Comparison of ENCODE assay signal across 18 mouse cellular contexts in the genomic region with DNA sequence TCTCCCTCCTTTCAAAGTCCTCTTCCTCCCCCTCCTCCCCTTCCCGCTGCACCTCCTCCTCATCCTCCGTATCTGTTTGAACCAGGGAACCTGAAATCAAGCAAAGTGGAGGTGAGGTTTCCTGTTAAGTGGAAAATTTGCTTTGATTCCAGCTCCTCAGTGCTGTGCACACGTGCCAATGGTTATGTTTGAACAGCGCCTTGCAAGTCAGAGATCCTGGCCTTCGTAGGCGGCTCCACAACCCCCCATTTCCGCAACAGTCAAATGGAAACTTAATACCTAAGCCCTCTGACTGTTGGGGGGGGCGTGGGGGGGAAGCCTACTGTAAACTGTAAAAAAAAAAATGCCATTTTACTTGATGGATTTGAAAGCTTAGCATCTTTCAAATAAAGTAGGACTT. TPM values are rescaled to one million over a fixed set of nuclear protein-coding genes. Genes with fewer than 3 reads are reported as not detected.
DNase-seq lines count a peak whose midpoint lies in the region; ATAC-seq lines count a peak whose summit lies in the region.
"Had no signal": no experiment of that assay in that cellular context is flagged by ENCODE, and none has a peak within 500 bp of the region (broad histone marks: within the 10 kb centered on the region; RNA-seq: fewer than 3 reads in every experiment).

No protein-coding gene starts in this region.

- no peak overlapping the region for H3K4me3 ChIP-seq in kidney, embryonic 16.5 days (ENCODE audit: low read length)
- H3K4me3 ChIP-seq in embryonic facial prominence, embryonic 11.5 days (ENCODE audit: low read depth, low read length) = no peak overlapping the region
- H3K4me3 ChIP-seq in hindbrain, embryonic 16.5 days (ENCODE audit: low read length) = no peak overlapping the region
- H3K4me3 ChIP-seq: limb, embryonic 10.5 days had no signal

- 36% methylated on average over 8 of the region's 8 CpGs for WGBS in kidney, embryonic 16.5 days
- 46% methylated on average over 8 of the region's 8 CpGs for WGBS in embryonic facial prominence, embryonic 11.5 days
- WGBS in hindbrain, embryonic 16.5 days = 75% methylated on average over 8 of the region's 8 CpGs

- H3K4me1 ChIP-seq in kidney, embryonic 16.5 days (ENCODE audit: insufficient read depth, low read length) = peaks cover 5% of the 10 kb centered on the region
- no peaks in the 10 kb centered on the region for H3K4me1 ChIP-seq in embryonic facial prominence, embryonic 11.5 days (ENCODE audit: control insufficient read depth, insufficient read depth, low read length)
- H3K4me1 ChIP-seq in hindbrain, embryonic 16.5 days (ENCODE audit: control insufficient read depth, insufficient read depth, low read depth, low read length) = peaks cover 4% of the 10 kb centered on the region
- H3K4me1 ChIP-seq: limb, embryonic 10.5 days had no signal

- H3K27ac ChIP-seq in kidney, embryonic 16.5 days (ENCODE audit: low read length) = no peak overlapping the region
- H3K27ac ChIP-seq in embryonic facial prominence, embryonic 11.5 days (replicated peaks; ENCODE audit: low read depth, low read length) = no peak overlapping the region
- H3K27ac ChIP-seq in hindbrain, embryonic 16.5 days (ENCODE audit: low read depth, low read length) = no peak overlapping the region
- H3K27ac ChIP-seq: gastrocnemius, adult 2 months; limb, embryonic 10.5 days had no signal

- no peaks in the 10 kb centered on the region for H3K36me3 ChIP-seq in kidney, embryonic 16.5 days (ENCODE audit: insufficient read depth, low read length)
- no peaks in the 10 kb centered on the region for H3K36me3 ChIP-seq in embryonic facial prominence, embryonic 11.5 days (replicated peaks; ENCODE audit: control insufficient read depth, insufficient read depth, low read depth, low read length)
- no peaks in the 10 kb centered on the region for H3K36me3 ChIP-seq in hindbrain, embryonic 16.5 days (ENCODE audit: control insufficient read depth, insufficient read depth, low read length)
- H3K36me3 ChIP-seq: limb, embryonic 10.5 days had no signal

- ATAC-seq in kidney, embryonic 16.5 days (ENCODE audit: low FRiP score, low TSS enrichment) = peak; percentile 63; the same call in 1 of the 2 replicates
- ATAC-seq in embryonic facial prominence, embryonic 11.5 days (replicated peaks; ENCODE audit: insufficient number of reproducible peaks, low FRiP score, low TSS enrichment, low read depth) = 0 out of 2 replicates have a peak, but pooled peaks have one; percentile 60
- no peak for ATAC-seq in hindbrain, embryonic 16.5 days
- ATAC-seq: forebrain, embryonic 16.5 days had no signal

- H3K9ac ChIP-seq in kidney, embryonic 16.5 days (replicated peaks; ENCODE audit: low read length) = no peak overlapping the region
- no peak overlapping the region for H3K9ac ChIP-seq in embryonic facial prominence, embryonic 11.5 days (replicated peaks; ENCODE audit: low read length)
- no peak overlapping the region for H3K9ac ChIP-seq in hindbrain, embryonic 16.5 days (ENCODE audit: low read depth, low read length)

- H3K4me2 ChIP-seq in kidney, embryonic 16.5 days (replicated peaks; ENCODE audit: low read depth, low read length) = no peak overlapping the region
- H3K4me2 ChIP-seq in embryonic facial prominence, embryonic 11.5 days (ENCODE audit: low read depth, low read length) = no peak overlapping the region
- no peak overlapping the region for H3K4me2 ChIP-seq in hindbrain, embryonic 16.5 days (ENCODE audit: low read length)

- H3K9me3 ChIP-seq in kidney, embryonic 16.5 days (ENCODE audit: low read length) = no peaks in the 10 kb centered on the region
- no peaks in the 10 kb centered on the region for H3K9me3 ChIP-seq in embryonic facial prominence, embryonic 11.5 days (replicated peaks; ENCODE audit: control insufficient read depth, low read length)
- H3K9me3 ChIP-seq in hindbrain, embryonic 16.5 days (ENCODE audit: control insufficient read depth, low read length) = no peaks in the 10 kb centered on the region
- H3K9me3 ChIP-seq: limb, embryonic 10.5 days had no signal

- no peak for DNase-seq in kidney, postnatal 36 days
- peak; percentile 39 for DNase-seq in CD4-positive helper T cell, adult 2 months (ENCODE audit: low read depth, low spot score)
- peak; percentile 67 for DNase-seq in embryonic facial prominence, embryonic 11.5 days (ENCODE audit: low spot score)
- peak; percentile 3 for DNase-seq in naive thymus-derived CD4-positive, alpha-beta T cell, adult 2 months (ENCODE audit: low read depth)
- DNase-seq in left cerebral cortex, adult 18-20 months (ENCODE audit: low spot score in 2 of 2) = no peak
- DNase-seq: adrenal gland, postnatal 25 days; cerebellum, postnatal 10 days; embryo, embryonic 11 days; gastrocnemius, adult 2 months; heart, adult 18-20 months; heart, postnatal 4 days; midbrain, embryonic 14.5 days; spleen, adult 18-20 months had no signal

- H3K27me3 ChIP-seq in kidney, embryonic 16.5 days (ENCODE audit: insufficient read depth, low read length) = no peaks in the 10 kb centered on the region
- no peaks in the 10 kb centered on the region for H3K27me3 ChIP-seq in embryonic facial prominence, embryonic 11.5 days (ENCODE audit: control insufficient read depth, insufficient read depth, low read length)
- H3K27me3 ChIP-seq in hindbrain, embryonic 16.5 days (replicated peaks; ENCODE audit: control insufficient read depth, insufficient read depth, low read length) = no peaks in the 10 kb centered on the region
- H3K27me3 ChIP-seq: CH12.LX had no signal

RNA-seq across cellular contexts. Expression of a gene that starts 10.2 kb away (rescaled TPM):
- polyA plus RNA-seq in kidney, embryonic 16.5 days (2015; fragmentation: Nextera tagmentation; extraction: Ambion mirVana) = 19.3 and 22.8 TPM in 2 replicates
- 15.6 and 17.0 TPM in 2 replicates for polyA plus RNA-seq in embryonic facial prominence, embryonic 11.5 days (2014; fragmentation: Nextera tagmentation; extraction: Ambion mirVana)
- polyA plus RNA-seq in hindbrain, embryonic 16.5 days (2015; fragmentation: Nextera tagmentation; extraction: Ambion mirVana) = 29.8 and 30.1 TPM in 2 replicates
- total RNA-seq in left cerebral cortex, adult 18-20 months (2021) = 10 to 100 TPM; 50.7 to 53.3 TPM
- total RNA-seq: CH12.LX had no signal

Comparison
In these comparisons a context has a peak if more than half of its experiments do, and no peak if none do; other contexts are left out.
1. DNase-seq: peak in CD4-positive helper T cell, adult 2 months (single experiment), embryonic facial prominence, embryonic 11.5 days (single experiment) and naive thymus-derived CD4-positive, alpha-beta T cell, adult 2 months (single experiment); none in kidney, postnatal 36 days (0 of 2) and left cerebral cortex, adult 18-20 months (0 of 2).